Mouse (Mus musculus): ENCODE data around the gene Ptar1. TPM values are rescaled to one million over a fixed set of nuclear protein-coding genes. Genes with fewer than 3 reads are reported as not detected.

Gene Ptar1
- polyA plus RNA-seq, 1 experiment from 2014 or later, result 6.5 TPM

DNA sequence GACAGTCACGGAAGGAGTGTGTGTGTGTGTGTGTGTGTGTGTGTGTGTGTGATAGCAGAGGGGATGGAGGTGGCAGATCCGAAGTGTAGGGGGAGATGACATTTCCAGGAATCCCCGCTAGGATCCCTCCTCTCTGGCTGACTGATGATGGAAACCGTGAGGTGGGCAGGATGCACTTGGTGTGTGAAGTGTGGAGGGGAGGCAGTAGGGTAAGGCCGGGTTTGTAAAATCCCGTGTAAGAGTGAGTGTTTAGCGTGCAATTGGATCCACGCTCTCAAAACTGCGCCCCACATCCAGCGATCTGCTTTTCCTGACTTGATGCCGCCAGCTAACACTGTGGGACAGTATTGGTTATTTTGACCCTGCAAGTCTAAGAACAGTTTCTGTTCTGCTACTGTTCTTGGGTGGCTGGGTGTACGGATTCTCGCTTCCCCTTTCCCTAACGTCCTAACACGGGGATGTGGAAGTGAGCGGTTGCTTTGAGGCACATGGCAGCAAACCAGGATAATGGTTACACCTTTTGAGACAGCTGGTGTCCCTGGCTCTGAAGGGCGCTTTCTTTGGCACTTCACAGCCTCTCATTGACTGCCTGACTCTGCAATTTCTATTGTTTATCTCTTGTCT is 72.2 kb downstream of the Ptar1 start:
- H3K4me1 ChIP-seq (ENCODE audit: insufficient read depth, low read depth, low read length), result no peaks in the 10 kb centered on the region
- TF ChIP-seq CTCF (IDR thresholded peaks at IDR 0.05) (no peak), EP300 (IDR thresholded peaks at IDR 0.05) (no peak)
- ATAC-seq, result no peak
- H3K4me2 ChIP-seq (replicated peaks; ENCODE audit: low read depth, low read length), result peak overlapping the region; percentile 90
- no peaks in the 10 kb centered on the region for H3K9me3 ChIP-seq (ENCODE audit: low read length)
- H3K27me3 ChIP-seq (replicated peaks; ENCODE audit: insufficient read depth, low read length), result no peaks in the 10 kb centered on the region; the same call in 1 of the 2 replicates
- 4% methylated on average over 17 of the region's 17 CpGs for WGBS
- DNase-seq (ENCODE audit: low spot score), result peak; percentile 21
- H3K4me3 ChIP-seq (ENCODE audit: low read depth, low read length), result peak overlapping the region; percentile 73
- no peaks in the 10 kb centered on the region for H3K36me3 ChIP-seq (ENCODE audit: insufficient read depth, low read length)
- no peak overlapping the region for H3K9ac ChIP-seq (replicated peaks; ENCODE audit: low read depth)
- H3K27ac ChIP-seq (ENCODE audit: low read length), result no peak overlapping the region

GRCm38 (mm10) chr19:23763371-23763770 is 76.1 kb downstream of the Ptar1 start:
- WGBS, result 80% methylated on average over 6 of the region's 6 CpGs
- no peak for TF ChIP-seq EP300 (IDR thresholded peaks at IDR 0.05)
- no peak for TF ChIP-seq CTCF (IDR thresholded peaks at IDR 0.05)

DNA sequence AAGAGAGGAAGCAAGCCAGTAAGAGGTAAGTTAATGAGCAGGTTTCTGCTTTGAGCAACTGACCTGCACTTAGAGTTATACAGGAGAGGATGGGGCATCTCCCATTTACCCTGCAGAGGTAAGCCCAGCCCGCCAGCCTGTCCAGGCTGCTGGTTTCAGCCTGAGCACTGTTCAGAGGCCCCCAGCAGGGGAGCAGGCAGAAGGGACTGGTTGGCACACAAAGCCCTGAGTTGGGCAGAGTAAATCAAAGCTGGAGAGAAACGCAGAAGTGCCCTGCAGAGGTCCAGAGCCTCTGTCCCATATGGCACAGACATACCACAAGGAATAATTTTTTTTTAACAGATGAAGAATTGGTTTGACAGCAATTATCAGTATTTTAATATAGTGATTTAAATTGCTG is 76.8 kb downstream of the Ptar1 start:
- no peak for TF ChIP-seq EP300 (IDR thresholded peaks at IDR 0.05)
- no peak for TF ChIP-seq CTCF (IDR thresholded peaks at IDR 0.05)

More at GRCm38 (mm10) chr19:23763371-23763770, 76.1 kb downstream of the Ptar1 start:
- Histone ChIP-seq H3K36me3 (ENCODE audit: insufficient read depth, low read length) (no peaks in the 10 kb centered on the region), H3K27me3 (replicated peaks; ENCODE audit: insufficient read depth, low read length) (no peaks in the 10 kb centered on the region; the same call in 1 of the 2 replicates), H3K9me3 (ENCODE audit: low read length) (no peaks in the 10 kb centered on the region), H3K4me3 (ENCODE audit: low read depth, low read length) (no peak overlapping the region), H3K4me2 (replicated peaks; ENCODE audit: low read depth, low read length) (no peak overlapping the region), H3K27ac (ENCODE audit: low read length) (no peak overlapping the region), H3K4me1 (ENCODE audit: insufficient read depth, low read depth, low read length) (no peaks in the 10 kb centered on the region), H3K9ac (replicated peaks; ENCODE audit: low read depth) (no peak overlapping the region)
- no peak for DNase-seq (ENCODE audit: low spot score)
- no peak for ATAC-seq

DNA sequence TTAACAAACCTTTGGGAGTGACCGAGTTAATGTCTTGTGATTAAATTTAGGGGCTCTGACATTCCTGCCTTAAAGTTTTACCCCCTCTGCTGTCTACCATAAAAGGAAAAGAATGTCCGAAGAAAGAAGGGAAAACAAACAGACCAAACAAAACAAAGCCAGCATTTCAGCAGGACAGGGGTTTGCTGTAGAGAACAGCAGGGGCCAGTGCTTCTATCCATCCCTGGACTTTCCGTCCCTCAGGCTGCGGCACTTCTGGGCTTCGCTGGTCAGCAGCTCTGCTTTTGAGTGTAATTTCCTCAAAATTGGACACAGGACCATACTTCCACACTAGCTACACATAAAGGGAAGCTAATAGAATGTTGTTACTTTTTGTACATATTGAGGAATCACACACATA is 81.6 kb downstream of the Ptar1 start:
- no peaks in the 10 kb centered on the region for H3K36me3 ChIP-seq (ENCODE audit: insufficient read depth, low read length)
- H3K9ac ChIP-seq (replicated peaks; ENCODE audit: low read depth), result no peak overlapping the region
- WGBS, result 65% methylated on average over 5 of the region's 5 CpGs
- ATAC-seq, result no peak
- DNase-seq (ENCODE audit: low spot score), result no peak
- TF ChIP-seq CTCF (IDR thresholded peaks at IDR 0.05) (no peak), EP300 (IDR thresholded peaks at IDR 0.05) (no peak)
- no peaks in the 10 kb centered on the region for H3K27me3 ChIP-seq (replicated peaks; ENCODE audit: insufficient read depth, low read length)
- H3K4me3 ChIP-seq (ENCODE audit: low read depth, low read length), result no peak overlapping the region
- no peak overlapping the region for H3K4me2 ChIP-seq (replicated peaks; ENCODE audit: low read depth, low read length)
- no peaks in the 10 kb centered on the region for H3K9me3 ChIP-seq (ENCODE audit: low read length)
- no peaks in the 10 kb centered on the region for H3K4me1 ChIP-seq (ENCODE audit: insufficient read depth, low read depth, low read length)
- no peak overlapping the region for H3K27ac ChIP-seq (ENCODE audit: low read length)

More for the DNA sequence above, 76.8 kb downstream of the Ptar1 start:
- DNase-seq (ENCODE audit: low spot score), result no peak
- 67% methylated on average over 2 of the region's 2 CpGs for WGBS
- Histone ChIP-seq H3K27me3 (replicated peaks; ENCODE audit: insufficient read depth, low read length) (no peaks in the 10 kb centered on the region; the same call in 1 of the 2 replicates), H3K27ac (ENCODE audit: low read length) (no peak overlapping the region), H3K36me3 (ENCODE audit: insufficient read depth, low read length) (no peaks in the 10 kb centered on the region), H3K4me2 (replicated peaks; ENCODE audit: low read depth, low read length) (no peak overlapping the region), H3K9me3 (ENCODE audit: low read length) (no peaks in the 10 kb centered on the region), H3K4me1 (ENCODE audit: insufficient read depth, low read depth, low read length) (no peaks in the 10 kb centered on the region), H3K4me3 (ENCODE audit: low read depth, low read length) (no peak overlapping the region), H3K9ac (replicated peaks; ENCODE audit: low read depth) (no peak overlapping the region)
- ATAC-seq, result no peak

GRCm38 (mm10) chr19:23770494-23771423 is 83.5 kb downstream of the Ptar1 start:
- H3K36me3 ChIP-seq (ENCODE audit: insufficient read depth, low read length), result no peaks in the 10 kb centered on the region
- H3K9ac ChIP-seq (replicated peaks; ENCODE audit: low read depth), result no peak overlapping the region
- 70% methylated on average over 10 of the region's 10 CpGs for WGBS
- TF ChIP-seq CTCF (IDR thresholded peaks at IDR 0.05) (no peak), EP300 (IDR thresholded peaks at IDR 0.05) (no peak)
- DNase-seq (ENCODE audit: low spot score), result no peak
- H3K9me3 ChIP-seq (ENCODE audit: low read length), result no peaks in the 10 kb centered on the region
- H3K4me2 ChIP-seq (replicated peaks; ENCODE audit: low read depth, low read length), result no peak overlapping the region
- no peaks in the 10 kb centered on the region for H3K4me1 ChIP-seq (ENCODE audit: insufficient read depth, low read depth, low read length)
- H3K4me3 ChIP-seq (ENCODE audit: low read depth, low read length), result no peak overlapping the region
- H3K27me3 ChIP-seq (replicated peaks; ENCODE audit: insufficient read depth, low read length), result no peaks in the 10 kb centered on the region
- ATAC-seq, result no peak
- H3K27ac ChIP-seq (ENCODE audit: low read length), result no peak overlapping the region

GRCm38 (mm10) chr19:23771971-23772370 is 84.7 kb downstream of the Ptar1 start:
- Histone ChIP-seq H3K27me3 (replicated peaks; ENCODE audit: insufficient read depth, low read length) (no peaks in the 10 kb centered on the region), H3K4me3 (ENCODE audit: low read depth, low read length) (no peak overlapping the region), H3K4me1 (ENCODE audit: insufficient read depth, low read depth, low read length) (no peaks in the 10 kb centered on the region), H3K36me3 (ENCODE audit: insufficient read depth, low read length) (no peaks in the 10 kb centered on the region), H3K4me2 (replicated peaks; ENCODE audit: low read depth, low read length) (no peak overlapping the region), H3K27ac (ENCODE audit: low read length) (no peak overlapping the region), H3K9ac (replicated peaks; ENCODE audit: low read depth) (no peak overlapping the region), H3K9me3 (ENCODE audit: low read length) (no peaks in the 10 kb centered on the region)
- ATAC-seq, result no peak
- TF ChIP-seq CTCF (IDR thresholded peaks at IDR 0.05) (peak; percentile 58), EP300 (IDR thresholded peaks at IDR 0.05) (no peak)
- WGBS, result 68% methylated on average over 7 of the region's 7 CpGs
- no peak for DNase-seq (ENCODE audit: low spot score)

All from lung, postnatal 0 days (tissue).